Mouse (Mus musculus) left cerebral cortex, postnatal 25 days (tissue): ENCODE data around the gene Olfr1134. TPM values are rescaled to one million over a fixed set of nuclear protein-coding genes. Genes with fewer than 3 reads are reported as not detected.
"Not testable (repeated sequence)": the region's sequence is repeated elsewhere in the genome, so short reads cannot be mapped to it uniquely, and the experiment has no call there.

Experiments
- DNase-seq, 2 experiments: peaks; one replicate each; pipeline ENCODE4 v3.0.0; 2022; ENCODE audit warnings: low spot score in 2 of 2, mixed read lengths in 1 of 2
- intact Hi-C: fragments of 180-260 bp; cut with DNase I; formaldehyde crosslinking; loops from one replicate; pipeline ENCODE4 v1.15.1; 2025
- total RNA-seq, 2 experiments: library from RNA; stranded (reverse); gene quantifications; 2 replicates each; pipeline ENCODE4 v1.2.3; 2021

Gene Olfr1134
- total RNA-seq = not detected

DNA sequence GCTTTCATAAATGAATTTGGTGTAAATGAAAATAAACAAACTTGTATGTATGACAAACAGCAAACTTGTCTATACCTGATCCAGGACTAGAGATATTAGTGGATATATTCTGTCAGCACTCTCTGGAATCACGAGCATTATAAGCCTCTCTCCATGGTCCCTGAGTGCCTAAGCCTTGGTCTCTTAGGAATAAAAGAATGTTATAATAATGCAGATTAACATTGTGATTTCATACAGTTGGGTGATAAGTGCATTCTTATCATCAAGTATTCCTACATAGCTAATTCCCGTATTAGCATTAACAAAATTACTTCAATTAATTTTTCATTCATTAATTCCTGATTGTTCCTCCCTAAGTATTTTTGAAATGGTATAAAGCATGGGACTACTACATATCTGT lies at the start of gene Olfr1134:
Gene Olfr1134 (minus strand): TSS at position 101 of the 400 bp plus-strand sequence.
- intact Hi-C loops = no loop called here
- DNase-seq = no peak

- intact Hi-C loops = no loop called here
- no peak for DNase-seq
Observed at GRCm38 (mm10) chr2:87693847-87694246, 35.6 kb upstream of the Olfr1134 start, which contains the start of gene Olfr1136. Gene Olfr1136 (minus strand): TSS chr2:87693947.

- no peak for DNase-seq
- intact Hi-C loops = no loop called here
Observed at GRCm38 (mm10) chr2:87673564-87673963, 15.3 kb upstream of the Olfr1134 start, which contains the start of gene Olfr1135. Gene Olfr1135 (minus strand): TSS chr2:87673664.

- DNase-seq = no peak
- intact Hi-C loops = no loop called here
Observed at GRCm38 (mm10) chr2:87647274-87647673, 11.0 kb downstream of the Olfr1134 start, which contains the start of gene Olfr1133. Gene Olfr1133 (minus strand): TSS chr2:87647374.

DNA sequence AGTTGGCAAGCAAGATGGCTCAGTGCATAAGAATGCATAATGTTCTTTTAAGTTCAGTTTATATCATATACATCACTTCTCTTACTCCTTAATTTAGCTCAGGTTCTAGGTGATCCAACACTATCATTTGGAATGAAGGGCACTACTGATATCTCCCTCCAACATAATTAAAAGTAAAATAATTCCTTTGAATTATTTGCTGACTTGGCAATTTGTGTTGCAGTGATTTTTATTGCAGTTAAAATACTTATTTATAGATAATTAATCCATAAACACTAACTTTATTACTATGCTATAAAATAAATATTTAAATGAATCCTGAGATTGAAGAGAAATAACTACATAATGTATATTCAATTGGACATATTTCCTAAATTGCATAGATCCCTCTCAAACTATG lies 15.8 kb downstream of the Olfr1134 start:
- DNase-seq = no peak
- intact Hi-C loops = no loop called here

DNA sequence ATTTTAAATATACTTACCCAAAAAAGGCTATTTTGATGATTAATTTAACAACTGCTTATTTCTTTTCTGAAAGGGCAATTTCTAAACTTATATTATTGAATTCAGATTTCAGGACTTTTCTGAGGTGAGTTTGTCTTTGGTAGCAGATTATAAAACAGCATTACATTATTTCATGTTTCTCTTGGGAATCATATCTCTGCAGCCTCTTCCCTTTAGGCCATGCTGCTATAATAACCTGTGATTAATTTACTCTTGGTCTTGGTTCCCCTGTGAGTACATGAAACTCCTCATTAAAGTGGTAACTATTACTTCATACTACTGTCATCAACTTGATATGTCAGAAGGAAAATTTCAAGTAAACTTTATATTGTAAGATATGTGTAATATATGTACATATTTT lies 20.8 kb downstream of the Olfr1134 start, which contains the start of gene Olfr1132:
Gene Olfr1132 (minus strand): TSS at position 101 of the 400 bp plus-strand sequence.
- DNase-seq = no peak
- intact Hi-C loops = no loop called here

DNA sequence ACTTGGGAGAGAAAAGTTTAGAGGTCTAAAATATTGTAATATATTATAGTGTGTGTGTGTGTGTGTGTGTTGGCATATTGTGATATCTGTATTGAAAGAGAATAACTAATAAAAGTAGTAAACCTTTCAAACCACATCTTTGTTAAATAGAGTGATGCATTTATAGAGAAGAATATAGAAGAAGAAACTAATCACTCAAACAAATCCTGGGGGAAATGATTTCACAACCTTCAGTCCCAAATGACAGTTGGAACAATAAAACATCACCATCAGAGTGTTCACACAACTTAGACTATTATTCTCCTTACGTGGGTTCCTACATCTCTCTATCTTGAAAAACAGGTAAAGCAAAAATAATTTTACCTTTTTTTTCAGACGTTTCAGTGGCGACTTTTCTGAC lies 31.5 kb downstream of the Olfr1134 start, which contains the start of gene Olfr1131:
Gene Olfr1131 (plus strand): TSS at position 301 of the 400 bp plus-strand sequence.
- no peak for DNase-seq
- intact Hi-C loops = no loop called here

GRCm38 (mm10) chr2:87605912-87606311 lies 52.3 kb downstream of the Olfr1134 start, which contains the start of gene Olfr1130:
Gene Olfr1130 (plus strand): TSS chr2:87606212.
- intact Hi-C loops, DNase-seq: not testable (repeated sequence)

Other genes with a start within 250 kb of the Olfr1134 start
- not detected for gene Olfr1123, start 241.8 kb downstream of the Olfr1134 start, total RNA-seq
- not detected for gene Olfr1124, start 228.2 kb downstream of the Olfr1134 start, total RNA-seq
- not detected for gene Olfr1126, start 204.5 kb downstream of the Olfr1134 start, total RNA-seq
- not detected for gene Pramel7, start 161.4 kb downstream of the Olfr1134 start, total RNA-seq
- not detected for gene Pramel6, start 151.9 kb downstream of the Olfr1134 start, total RNA-seq
- gene Olfr153, start 126.7 kb downstream of the Olfr1134 start, total RNA-seq = not detected
- gene Olfr1128, start 112.9 kb downstream of the Olfr1134 start, total RNA-seq = not detected
- not detected for gene Olfr1129, start 84.6 kb downstream of the Olfr1134 start, total RNA-seq
- gene Olfr1130, start 52.2 kb downstream of the Olfr1134 start, total RNA-seq = not detected
- gene Olfr1131, start 31.4 kb downstream of the Olfr1134 start, total RNA-seq = not detected
- not detected for gene Olfr1132, start 20.9 kb downstream of the Olfr1134 start, total RNA-seq
- not detected for gene Olfr1133, start 11.1 kb downstream of the Olfr1134 start, total RNA-seq
- not detected for gene Olfr1135, start 15.2 kb upstream of the Olfr1134 start, total RNA-seq
- not detected for gene Olfr1136, start 35.5 kb upstream of the Olfr1134 start, total RNA-seq
- not detected for gene Olfr1137, start 54.7 kb upstream of the Olfr1134 start, total RNA-seq
- not detected for gene Olfr1138, start 81.5 kb upstream of the Olfr1134 start, total RNA-seq
- not detected for gene Olfr1140, start 85.3 kb upstream of the Olfr1134 start, total RNA-seq
- not detected for gene Olfr1141, start 95.5 kb upstream of the Olfr1134 start, total RNA-seq
- not detected for gene Olfr152, start 121.0 kb upstream of the Olfr1134 start, total RNA-seq
- not detected for gene Olfr1143, start 142.1 kb upstream of the Olfr1134 start, total RNA-seq
- not detected for gene Olfr1145, start 151.4 kb upstream of the Olfr1134 start, total RNA-seq
- gene Olfr1148, start 172.1 kb upstream of the Olfr1134 start, total RNA-seq = not detected
- not detected for gene Olfr1150-ps1, start 185.5 kb upstream of the Olfr1134 start, total RNA-seq
- gene Olfr1151, start 197.4 kb upstream of the Olfr1134 start, total RNA-seq = not detected
- gene Olfr1152, start 208.0 kb upstream of the Olfr1134 start, total RNA-seq = not detected
- gene Olfr1153, start 236.5 kb upstream of the Olfr1134 start, total RNA-seq = not detected
- gene Olfr1154, start 246.7 kb upstream of the Olfr1134 start, total RNA-seq = not detected